Mouse (Mus musculus) forebrain, embryonic 16.5 days (tissue): ENCODE results near the gene Mup14. TPM values are rescaled to one million over a fixed set of nuclear protein-coding genes. Genes with fewer than 3 reads are reported as not detected.
"Not testable (repeated sequence)": the region's sequence is repeated elsewhere in the genome, so short reads cannot be mapped to it uniquely, and the experiment has no call there.

ENCODE experiments used
- ATAC-seq: fragments of 200-750 bp; cut with Nextera tagmentation; 2 replicates; pipeline ENCODE4 v1.8.0; 2017; ENCODE audit warnings: mild to moderate bottlenecking, moderate library complexity
- H3K27ac ChIP-seq: fragments of 300-500 bp; sonication (generic); 2 replicates; pipeline ENCODE4 v1.5.1; 2014; ENCODE audit warnings: low read length, control low read depth
- H3K27me3 ChIP-seq: fragments of 300-500 bp; sonication (generic); replicated peaks from 2 replicates; pipeline ENCODE4 v1.6.1; 2014; ENCODE audit warnings: low read length; ENCODE audit not compliant: control insufficient read depth, insufficient read depth
- H3K36me3 ChIP-seq: fragments of 300-500 bp; sonication (generic); 2 replicates; pipeline ENCODE4 v1.6.1; 2014; ENCODE audit not compliant: control insufficient read depth, insufficient read depth
- H3K4me1 ChIP-seq: fragments of 300-500 bp; sonication (generic); replicated peaks from 2 replicates; pipeline ENCODE4 v1.6.1; 2014; ENCODE audit warnings: low read length; ENCODE audit not compliant: control insufficient read depth, insufficient read depth
- H3K4me2 ChIP-seq: fragments of 300-500 bp; sonication (generic); 2 replicates; pipeline ENCODE4 v1.6.1; 2014; ENCODE audit warnings: mild to moderate bottlenecking, low read length, control low read depth
- H3K4me3 ChIP-seq: fragments of 300-500 bp; sonication (generic); replicated peaks from 2 replicates; pipeline ENCODE4 v1.5.1; 2014; ENCODE audit warnings: mild to moderate bottlenecking, low read length, control low read depth
- H3K9ac ChIP-seq: fragments of 300-500 bp; sonication (generic); replicated peaks from 2 replicates; pipeline ENCODE4 v1.6.1; 2014; ENCODE audit warnings: low read depth, low read length, control low read depth
- H3K9me3 ChIP-seq: fragments of 300-500 bp; sonication (generic); 2 replicates; pipeline ENCODE4 v1.6.1; 2016; ENCODE audit warnings: low read length; ENCODE audit not compliant: control insufficient read depth
- WGBS: fragments of 180-500 bp; shearing (Covaris S2); extraction: QIAGEN DNeasy Blood & Tissue Kit; methylation state at CpG from one replicate; pipeline ENCODE4 v1.1.7; 2014; 5-methylcytosine and 5-hydroxymethylcytosine counted together
- polyA plus RNA-seq: library from polyadenylated mRNA; unstranded; fragments of >200 nt; fragmentation: Nextera tagmentation; extraction: Ambion mirVana; gene quantifications from 2 replicates; pipeline ENCODE4 v1.2.1, GENCODE M21; 2015

The Mup14 gene
- polyA plus RNA-seq = not detected in 2 replicates

GRCm38 (mm10) chr4:61303900-61304299, at the start of gene Mup14:
Mup14 (minus strand) TSS chr4:61304000.
- not testable (repeated sequence) for H3K9me3 ChIP-seq, H3K36me3 ChIP-seq, ATAC-seq, H3K4me1 ChIP-seq, H3K4me3 ChIP-seq, H3K9ac ChIP-seq, H3K4me2 ChIP-seq, H3K27me3 ChIP-seq, H3K27ac ChIP-seq
- WGBS = 91% methylated on average over 4 of the region's 6 CpGs

- H3K27ac ChIP-seq, H3K4me3 ChIP-seq, H3K4me2 ChIP-seq, H3K9ac ChIP-seq, ATAC-seq, H3K4me1 ChIP-seq, H3K9me3 ChIP-seq, H3K27me3 ChIP-seq, H3K36me3 ChIP-seq: not testable (repeated sequence)
- 74% methylated on average over 3 of the region's 5 CpGs for WGBS
These were observed 34.3 kb upstream of the Mup14 start for GRCm38 (mm10) chr4:61338108-61338507.

Other genes starting within 250 kb of the Mup14 start
- gene Mup13, start 75.7 kb downstream of the Mup14 start, polyA plus RNA-seq = not detected in 2 replicates
- gene Mup15, start 135.7 kb upstream of the Mup14 start, polyA plus RNA-seq = not detected in 2 replicates
- gene Mup16, start 215.5 kb upstream of the Mup14 start, polyA plus RNA-seq = not detected in 2 replicates